Mouse (Mus musculus) brain, embryonic 14.5 days (tissue): ENCODE data around the gene Dusp3.

Experiments used
- CTCF ChIP-seq: fragments of 200-500 bp; IDR thresholded peaks from 2 replicates; pipeline ENCODE4 v1.5.1; 2012; ENCODE audit warnings: inconsistent platforms, mild to moderate bottlenecking, moderate library complexity, borderline replicate concordance; ENCODE audit not compliant: insufficient read depth, insufficient read length; ENCODE audit errors: extremely low read depth
- POLR2A ChIP-seq: fragments of 200-500 bp; IDR thresholded peaks from 2 replicates; pipeline ENCODE4 v1.6.1; 2012; ENCODE audit warnings: mild to moderate bottlenecking, inconsistent platforms, borderline replicate concordance; ENCODE audit not compliant: poor library complexity, insufficient read depth, insufficient read length, severe bottlenecking; ENCODE audit errors: extremely low read depth

- TF ChIP-seq POLR2A: no peak
- no peak for TF ChIP-seq CTCF
Observed at GRCm38 (mm10) chr11:101983431-101983921, 3.3 kb downstream of the Dusp3 start.
